Mouse (Mus musculus): ENCODE results near the gene Prkce.

- TF ChIP-seq POLR2A (IDR thresholded peaks at IDR 0.05; ENCODE audit: low read depth, low read length) (no peak), CTCF (IDR thresholded peaks at IDR 0.05; ENCODE audit: extremely low read depth, insufficient read length, insufficient replicate concordance, low read depth, low read length) (no peak)
These were observed 47.2 kb downstream of the Prkce start for GRCm38 (mm10) chr17:86214741-86215140.

All from small intestine, adult 2 months (tissue).